Mouse (Mus musculus): ENCODE results near the gene Mindy4. TPM values are rescaled to one million over a fixed set of nuclear protein-coding genes. Genes with fewer than 3 reads are reported as not detected.

Mindy4 gene
- total RNA-seq, 2 experiments from 2014 or later: 9.7 to 9.9 TPM

GRCm38 (mm10) chr6:55358731-55359143 lies 155.6 kb downstream of the Mindy4 start:
- DNase-seq (ENCODE audit: low spot score in 2 of 2): no peak

- DNase-seq (ENCODE audit: low spot score in 2 of 2): no peak
These were observed 159.5 kb downstream of the Mindy4 start for GRCm38 (mm10) chr6:55362663-55363062.

GRCm38 (mm10) chr6:55367126-55367525 lies 163.9 kb downstream of the Mindy4 start:
- no peak for DNase-seq (ENCODE audit: low spot score in 2 of 2)

Small RNA genes lying within 50 kb of the gene (microRNA-seq; reads per million reads assigned to microRNA genes)
- not detected for gene Gm25458

Other genes with a start within 250 kb of the Mindy4 start
- gene Nod1, start 230.8 kb upstream of the Mindy4 start, total RNA-seq (2021): 1 to 10 TPM; 9.1 to 9.8 TPM
- gene Ggct, start 210.4 kb upstream of the Mindy4 start, total RNA-seq (2021): 10 to 100 TPM in 1 of 2 experiments, 1 to 10 TPM in 1; 7.1 to 13.2 TPM
- 100 to 1,000 TPM; 101 to 109 TPM for gene Gars, start 165.4 kb upstream of the Mindy4 start, total RNA-seq (2021)
- gene Crhr2, start 70.4 kb upstream of the Mindy4 start, total RNA-seq (2021): under 1 TPM in 1 of 2 experiments, not detected in 1; 0.25 TPM
- gene Inmt, start 28.3 kb upstream of the Mindy4 start, total RNA-seq (2021): 1 to 10 TPM in 1 of 2 experiments, under 1 TPM in 1; 0.28 to 2.5 TPM
- 10 to 100 TPM; 71.4 to 78.1 TPM for gene Aqp1, start 133.0 kb downstream of the Mindy4 start, total RNA-seq (2021)
- gene Ghrhr, start 172.9 kb downstream of the Mindy4 start, total RNA-seq (2021): not detected
- gene Adcyap1r1, start 248.6 kb downstream of the Mindy4 start, total RNA-seq (2021): 10 to 100 TPM; 53.2 to 54.9 TPM

All from adrenal gland, postnatal 4 days (tissue).